Mouse (Mus musculus) CH12.LX (cell line): Measurements from ENCODE around the gene Cep97. TPM values are rescaled to one million over a fixed set of nuclear protein-coding genes. Genes with fewer than 3 reads are reported as not detected.

Experiments
- DNase-seq: peaks from one replicate; pipeline ENCODE4 v3.0.0-alpha.2; 2013; ENCODE audit errors: extremely low read depth
- H3K27ac ChIP-seq: 2 replicates; pipeline ENCODE4 v1.5.1; 2012; ENCODE audit warnings: low read depth, mild to moderate bottlenecking, control low read depth, moderate library complexity; ENCODE audit not compliant: insufficient read depth
- H3K27me3 ChIP-seq: replicated peaks from 2 replicates; pipeline ENCODE3; 2012; ENCODE audit warnings: inconsistent platforms
- H3K36me3 ChIP-seq, 2 experiments: replicated peaks in 1 of 2; 2 replicates each; pipeline versions ENCODE3 to v1.6.1; 2012; ENCODE audit warnings: inconsistent platforms in 1 of 2, low read length in 1 of 2, mild to moderate bottlenecking in 1 of 2, mixed read lengths in 1 of 2, moderate library complexity in 1 of 2; ENCODE audit not compliant: control insufficient read depth in 1 of 2, insufficient read depth in 1 of 2
- H3K4me1 ChIP-seq, 2 experiments: 2 replicates each; pipeline ENCODE4 v1.6.1; 2012; ENCODE audit warnings: inconsistent platforms in 1 of 2, moderate library complexity in 1 of 2; ENCODE audit not compliant: insufficient read depth in 2 of 2, control insufficient read depth in 1 of 2
- H3K4me2 ChIP-seq: 2 replicates; pipeline ENCODE4 v1.6.1; 2012; ENCODE audit warnings: low read depth, mild to moderate bottlenecking, control low read depth; ENCODE audit not compliant: poor library complexity, insufficient read depth, severe bottlenecking
- H3K4me3 ChIP-seq, 3 experiments: fragments of 150-350 bp in 1 of 3; sonication (generic) in 1 of 3; replicated peaks in 1 of 3; 2 replicates each; pipeline versions ENCODE3 to v1.5.1; 2011 to 2012; ENCODE audit warnings: low read depth in 2 of 3, low read length in 2 of 3, mild to moderate bottlenecking in 2 of 3, moderate library complexity in 2 of 3, control low read depth in 1 of 3, improper control_type of control experiment in 1 of 3, inconsistent platforms in 1 of 3, mixed read lengths in 1 of 3; ENCODE audit not compliant: poor library complexity in 1 of 3
- H3K79me2 ChIP-seq: replicated peaks from 2 replicates; pipeline ENCODE4 v1.6.1; 2012; ENCODE audit warnings: mild to moderate bottlenecking, moderate library complexity; ENCODE audit not compliant: control insufficient read depth, poor library complexity, insufficient read depth, severe bottlenecking; ENCODE audit errors: extremely low read depth
- H3K9ac ChIP-seq: 2 replicates; pipeline ENCODE4 v1.6.1; 2012; ENCODE audit warnings: low read depth, mild to moderate bottlenecking, control low read depth, moderate library complexity; ENCODE audit not compliant: insufficient read depth
- H3K9me3 ChIP-seq: replicated peaks from 2 replicates; pipeline ENCODE3; 2012; ENCODE audit warnings: low read length, inconsistent platforms, mixed read lengths
- BHLHE40 ChIP-seq: IDR thresholded peaks from 2 replicates; pipeline ENCODE4 v1.6.1; 2011; ENCODE audit warnings: mild to moderate bottlenecking, low read depth, low read length, improper control_type of control experiment
- CHD1 ChIP-seq: IDR thresholded peaks from 2 replicates; pipeline ENCODE4 v1.6.1; 2012; ENCODE audit warnings: low read depth, low read length, improper control_type of control experiment, inconsistent platforms
- CTCF ChIP-seq, 2 experiments: IDR thresholded peaks in 1 of 2; conservative IDR thresholded peaks in 1 of 2; 2 replicates each; pipeline ENCODE4 v1.5.1; 2011 to 2012; ENCODE audit warnings: low read depth in 2 of 2, low read length in 2 of 2, improper control_type of control experiment in 1 of 2, inconsistent platforms in 1 of 2, mild to moderate bottlenecking in 1 of 2, moderate library complexity in 1 of 2
- E2F4 ChIP-seq: IDR thresholded peaks from 2 replicates; pipeline ENCODE4 v1.6.1; 2011; ENCODE audit warnings: low read depth, low read length, improper control_type of control experiment; ENCODE audit not compliant: insufficient replicate concordance
- ELF1 ChIP-seq: IDR thresholded peaks from 2 replicates; pipeline ENCODE4 v1.6.1; 2014; ENCODE audit warnings: low read depth, mild to moderate bottlenecking, inconsistent platforms, low read length, improper control_type of control experiment
- EP300 ChIP-seq: IDR thresholded peaks from 2 replicates; pipeline ENCODE4 v1.6.1; 2011; ENCODE audit warnings: low read length, improper control_type of control experiment
- ETS1 ChIP-seq: conservative IDR thresholded peaks from 2 replicates; pipeline ENCODE4 v1.6.1; 2012; ENCODE audit warnings: low read depth, mild to moderate bottlenecking, inconsistent platforms, low read length, improper control_type of control experiment, moderate library complexity
- GABPA ChIP-seq: IDR thresholded peaks from 2 replicates; pipeline ENCODE4 v1.6.1; 2012; ENCODE audit warnings: low read depth, low read length, improper control_type of control experiment, inconsistent platforms; ENCODE audit not compliant: insufficient replicate concordance
- IRF4 ChIP-seq: IDR thresholded peaks from 2 replicates; pipeline ENCODE4 v1.6.1; 2014; ENCODE audit warnings: low read depth, mild to moderate bottlenecking, inconsistent platforms, low read length, improper control_type of control experiment
- JUND ChIP-seq: conservative IDR thresholded peaks from 2 replicates; pipeline ENCODE4 v1.6.1; 2011; ENCODE audit warnings: low read depth, low read length, improper control_type of control experiment
- KAT2A ChIP-seq: IDR thresholded peaks from 2 replicates; pipeline ENCODE4 v1.6.1; 2012; ENCODE audit warnings: low read length, improper control_type of control experiment, inconsistent platforms; ENCODE audit not compliant: insufficient replicate concordance
- MAFK ChIP-seq: IDR thresholded peaks from 2 replicates; pipeline ENCODE4 v1.6.1; 2011; ENCODE audit warnings: low read length, improper control_type of control experiment; ENCODE audit not compliant: insufficient replicate concordance
- MAX ChIP-seq: IDR thresholded peaks from 2 replicates; pipeline ENCODE4 v1.6.1; 2011; ENCODE audit warnings: low read length, improper control_type of control experiment
- MAZ ChIP-seq: IDR thresholded peaks from 2 replicates; pipeline ENCODE4 v1.6.1; 2012; ENCODE audit warnings: low read depth, mild to moderate bottlenecking, inconsistent platforms, low read length, improper control_type of control experiment, moderate library complexity
- MEF2A ChIP-seq: IDR thresholded peaks from 2 replicates; pipeline ENCODE4 v1.6.1; 2014; ENCODE audit warnings: low read depth, mild to moderate bottlenecking, inconsistent platforms, low read length, improper control_type of control experiment, borderline replicate concordance
- MXI1 ChIP-seq: IDR thresholded peaks from 2 replicates; pipeline ENCODE4 v1.6.1; 2011; ENCODE audit warnings: mild to moderate bottlenecking, low read depth, low read length, improper control_type of control experiment
- MYC ChIP-seq: IDR thresholded peaks from 2 replicates; pipeline ENCODE4 v1.6.1; 2011; ENCODE audit warnings: low read depth, mild to moderate bottlenecking, improper control_type of control experiment, low read length
- NELFE ChIP-seq: IDR thresholded peaks from 2 replicates; pipeline ENCODE4 v1.6.1; 2011; ENCODE audit warnings: low read depth, low read length, improper control_type of control experiment
- NRF1 ChIP-seq: IDR thresholded peaks from 2 replicates; pipeline ENCODE4 v1.6.1; 2014; ENCODE audit warnings: low read depth, mild to moderate bottlenecking, inconsistent platforms, low read length, improper control_type of control experiment, moderate library complexity
- PAX5 ChIP-seq: IDR thresholded peaks from 2 replicates; pipeline ENCODE4 v1.6.1; 2012; ENCODE audit warnings: low read length, inconsistent platforms, mixed read lengths
- POLR2A ChIP-seq: IDR thresholded peaks from 2 replicates; pipeline ENCODE4 v1.6.1; 2011; ENCODE audit warnings: low read depth, mild to moderate bottlenecking, improper control_type of control experiment, low read length
- POLR2AphosphoS2 ChIP-seq: IDR thresholded peaks from 2 replicates; pipeline ENCODE4 v1.6.1; 2011; ENCODE audit warnings: low read depth, low read length, improper control_type of control experiment
- RCOR1 ChIP-seq: conservative IDR thresholded peaks from 2 replicates; pipeline ENCODE4 v1.6.1; 2012; ENCODE audit warnings: low read depth, mild to moderate bottlenecking, inconsistent platforms, low read length, improper control_type of control experiment
- SIN3A ChIP-seq: IDR thresholded peaks from 2 replicates; pipeline ENCODE4 v1.6.1; 2012; ENCODE audit warnings: low read length, improper control_type of control experiment, inconsistent platforms
- SMC3 ChIP-seq: IDR thresholded peaks from 2 replicates; pipeline ENCODE4 v1.6.1; 2011; ENCODE audit warnings: low read depth, low read length, improper control_type of control experiment
- TCF12 ChIP-seq: IDR thresholded peaks from 2 replicates; pipeline ENCODE4 v1.6.1; 2014; ENCODE audit warnings: low read depth, mild to moderate bottlenecking, inconsistent platforms, low read length, improper control_type of control experiment
- UBTF ChIP-seq: IDR thresholded peaks from 2 replicates; pipeline ENCODE4 v1.6.1; 2012; ENCODE audit warnings: low read depth, mild to moderate bottlenecking, inconsistent platforms, low read length, improper control_type of control experiment, moderate library complexity
- USF2 ChIP-seq: conservative IDR thresholded peaks from 2 replicates; pipeline ENCODE4 v1.6.1; 2011; ENCODE audit warnings: low read depth, low read length, improper control_type of control experiment
- ZC3H11A ChIP-seq: IDR thresholded peaks from 2 replicates; pipeline ENCODE4 v1.6.1; 2012; ENCODE audit warnings: low read depth, mild to moderate bottlenecking, inconsistent platforms, low read length, improper control_type of control experiment
- ZKSCAN1 ChIP-seq: IDR thresholded peaks from 2 replicates; pipeline ENCODE4 v1.6.1; 2012; ENCODE audit warnings: low read depth, inconsistent platforms, low read length, improper control_type of control experiment, borderline replicate concordance
- ZMIZ1 ChIP-seq: IDR thresholded peaks from 2 replicates; pipeline ENCODE4 v1.6.1; 2012; ENCODE audit warnings: low read depth, mild to moderate bottlenecking, inconsistent platforms, low read length, improper control_type of control experiment
- ZNF384 ChIP-seq: IDR thresholded peaks from 2 replicates; pipeline ENCODE4 v1.6.1; 2012; ENCODE audit warnings: low read depth, low read length, improper control_type of control experiment, inconsistent platforms
- dilution Hi-C: fragments of 300-500 bp; cut with MboI; formaldehyde crosslinking; loops from 2 replicates; pipeline ENCODE4 v1.14.3; 2020; ENCODE audit warnings: low sequenced_read_pairs; ENCODE audit not compliant: extremely low pct_unique_long_range_greater_than_20kb, extremely low pct_ligation_motif_present
- in situ Hi-C: fragments of 300-500 bp; cut with MboI; formaldehyde crosslinking; loops from 3 replicates; pipeline ENCODE4 v1.14.3; 2019; ENCODE audit warnings: low sequenced_read_pairs, low pct_ligation_motif_present, low pct_unique_long_range_greater_than_20kb, mixed read lengths
- polyA plus RNA-seq: library from polyadenylated mRNA; unstranded; fragments of >175 nt; gene quantifications from 2 replicates; pipeline ENCODE4 v1.2.1, GENCODE M21; 2012; ENCODE audit warnings: low read depth; ENCODE audit not compliant: insufficient read length
- total RNA-seq, 2 experiments: library from RNA; depleted of rRNA; stranded (reverse); fragments of 300-350 nt in 1 of 2; fragments of >200 nt in 1 of 2; gene quantifications; 2 replicates each; pipeline ENCODE4 v1.2.3; 2012 to 2014

Cep97 gene
- total and polyA plus RNA-seq, 3 experiments = 19.2 to 27.5 (median 24.9) TPM

DNA sequence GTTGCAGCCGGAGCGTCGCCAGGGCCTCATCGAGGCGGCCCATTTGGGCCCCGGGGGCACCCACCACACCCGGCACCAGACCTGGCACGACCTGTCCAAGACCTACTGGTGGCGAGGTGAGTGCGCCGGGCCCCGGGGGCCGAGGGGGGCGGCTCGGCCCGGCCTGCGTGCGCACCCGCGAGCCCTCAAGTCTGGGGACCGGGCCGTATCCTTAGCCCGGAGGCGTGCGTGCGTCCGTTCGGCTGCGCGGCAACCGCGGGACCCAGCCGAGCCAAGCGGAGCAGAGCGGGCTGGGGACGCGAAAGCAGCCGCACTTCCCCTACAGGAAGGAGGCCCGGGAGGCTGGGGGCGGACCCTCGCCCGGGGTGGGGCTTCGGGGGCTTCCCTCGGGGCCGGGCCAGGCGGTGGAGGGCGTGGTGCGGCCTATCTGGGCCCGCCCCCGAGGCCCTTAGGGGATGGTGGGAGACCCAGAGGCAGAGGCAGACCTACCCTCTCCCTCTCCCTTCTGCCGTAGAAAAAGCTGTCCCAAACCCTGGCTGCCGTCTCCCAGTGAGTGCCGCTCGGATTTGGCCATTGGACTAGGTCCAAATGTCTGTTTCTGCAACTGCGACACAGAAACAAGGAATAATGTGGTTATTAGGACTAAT is 39.7 kb upstream of the Cep97 start (continued):
- peak; percentile 74 for TF ChIP-seq MAZ
- TF ChIP-seq JUND = no peak
- TF ChIP-seq EP300 = no peak
- TF ChIP-seq ZC3H11A = no peak
- peak; percentile 52 for TF ChIP-seq MXI1
- 0 out of 2 replicates have a peak, but pooled peaks have one; percentile 8 for TF ChIP-seq ETS1
- TF ChIP-seq MYC = no peak
- TF ChIP-seq CTCF (conservative IDR thresholded peaks at IDR 0.05 in 1 of 2, IDR thresholded peaks at IDR 0.05 in 1 of 2; ENCODE audit: low read depth in 2 of 2, low read length in 2 of 2) = no peak
- TF ChIP-seq PAX5 = no peak
- peak; percentile 61 for TF ChIP-seq TCF12

DNA sequence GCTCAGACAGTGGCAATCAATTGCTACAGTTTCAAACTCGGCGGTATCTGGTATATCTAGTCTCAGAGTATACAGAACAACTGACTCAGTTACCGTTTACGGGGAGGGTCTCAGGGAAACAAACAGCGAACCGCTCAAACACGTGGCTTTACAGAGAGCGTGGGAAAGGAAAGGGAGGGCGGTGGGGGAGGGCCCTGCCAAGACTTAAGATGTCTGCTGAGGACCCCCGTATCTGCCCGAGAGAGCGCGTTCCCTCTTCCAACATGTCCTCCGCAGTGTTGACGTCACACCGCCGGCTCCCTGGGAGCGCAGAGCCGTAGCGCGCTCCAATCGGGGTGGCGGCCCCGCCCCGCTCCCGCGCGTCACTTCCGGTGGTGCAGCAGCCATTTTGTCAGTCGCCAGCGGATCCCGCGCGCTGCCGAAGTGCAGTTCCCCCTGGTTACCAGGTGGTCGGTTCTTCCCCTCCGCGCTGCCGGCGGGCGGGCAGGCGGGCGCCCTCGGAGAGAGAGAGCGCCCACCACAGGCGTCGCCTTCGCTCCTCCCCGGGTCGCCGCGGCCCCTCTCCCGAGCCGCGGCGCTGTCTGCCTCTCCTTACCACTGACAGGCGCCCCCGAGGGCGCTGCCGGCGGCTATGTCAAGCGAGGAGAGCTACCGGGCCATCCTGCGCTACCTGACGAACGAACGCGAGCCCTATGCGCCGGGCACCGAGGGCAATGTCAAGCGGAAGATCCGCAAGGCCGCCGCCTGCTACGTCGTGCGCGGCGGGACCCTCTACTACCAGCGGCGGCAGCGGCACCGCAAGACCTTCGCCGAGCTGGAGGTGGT is 39.0 kb upstream of the Cep97 start, which contains the start of gene Zbtb11:
TSS of gene Zbtb11 (plus strand) at position 453 of the 825 bp plus-strand sequence.
- Histone ChIP-seq H3K36me3 (peaks cover 28 to 59% of the 10 kb centered on the region in 2 experiments), H3K4me1 (peaks cover 3 to 55% of the 10 kb centered on the region in 2 experiments), H3K27me3 (no peaks in the 10 kb centered on the region), H3K9ac (peak within 1 kb of the TSS; percentile 91), H3K27ac (peak within 1 kb of the TSS; percentile 83), H3K4me2 (peak within 1 kb of the TSS; percentile 82), H3K79me2 (peaks cover 82% of the 10 kb centered on the region), H3K4me3 (peak within 1 kb of the TSS; percentile 78 to 99 (median 98)), H3K9me3 (no peaks in the 10 kb centered on the region)
- in situ Hi-C loops (loop anchor here (10.0 kb wide), 1 partner anchor 91 kb away; no protein-coding TSS in a partner anchor), dilution Hi-C loops (no loop called here)
- DNase-seq = peak; percentile 100
- TF ChIP-seq MAFK = no peak
- TF ChIP-seq RCOR1 = peak; percentile 74; the same call in 1 of the 2 replicates
- TF ChIP-seq CTCF (conservative IDR thresholded peaks at IDR 0.05 in 1 of 2, IDR thresholded peaks at IDR 0.05 in 1 of 2; ENCODE audit: low read depth in 2 of 2, low read length in 2 of 2) = no peak
- TF ChIP-seq E2F4 = peak; percentile 37; the same call in 1 of the 2 replicates
- peak; percentile 36; the same call in 1 of the 2 replicates for TF ChIP-seq GABPA
- TF ChIP-seq NRF1 = peak; percentile 86
- TF ChIP-seq ZKSCAN1 = no peak
- peak; percentile 90 for TF ChIP-seq KAT2A
- TF ChIP-seq POLR2AphosphoS2 = peak; percentile 97
- peak; percentile 100 for TF ChIP-seq MXI1
- peak; percentile 60; the same call in 1 of the 2 replicates for TF ChIP-seq ETS1
- no peak for TF ChIP-seq SMC3
- no peak for TF ChIP-seq CHD1
- TF ChIP-seq MYC = peak; percentile 100
- TF ChIP-seq PAX5 = no peak
- TF ChIP-seq SIN3A = peak; percentile 98
- TF ChIP-seq MAZ = peak; percentile 78
- peak; percentile 81; the same call in 1 of the 2 replicates for TF ChIP-seq POLR2A
- no peak; the same call in 1 of the 2 replicates for TF ChIP-seq UBTF
- peak; percentile 88 for TF ChIP-seq ZMIZ1
- TF ChIP-seq MAX = peak; percentile 100
- peak; percentile 81 for TF ChIP-seq NELFE
- TF ChIP-seq ELF1 = peak; percentile 83
- peak; percentile 59 for TF ChIP-seq BHLHE40
- TF ChIP-seq ZNF384 = peak; percentile 31; the same call in 1 of the 2 replicates
- peak; percentile 81 for TF ChIP-seq IRF4
- TF ChIP-seq MEF2A = peak; percentile 82
- TF ChIP-seq JUND = no peak; the same call in 1 of the 2 replicates
- TF ChIP-seq TCF12 = peak; percentile 84
- no peak for TF ChIP-seq USF2
- no peak for TF ChIP-seq ZC3H11A
